Mouse (Mus musculus) CH12.LX (cell line): ENCODE results near the gene Rxrg. TPM values are rescaled to one million over a fixed set of nuclear protein-coding genes. Genes with fewer than 3 reads are reported as not detected.

Experiments
- DNase-seq: peaks from one replicate; pipeline ENCODE4 v3.0.0-alpha.2; 2013; ENCODE audit errors: extremely low read depth
- H3K27ac ChIP-seq: 2 replicates; pipeline ENCODE4 v1.5.1; 2012; ENCODE audit warnings: low read depth, mild to moderate bottlenecking, control low read depth, moderate library complexity; ENCODE audit not compliant: insufficient read depth
- H3K27me3 ChIP-seq: replicated peaks from 2 replicates; pipeline ENCODE3; 2012; ENCODE audit warnings: inconsistent platforms
- H3K36me3 ChIP-seq, 2 experiments: replicated peaks in 1 of 2; 2 replicates each; pipeline versions ENCODE3 to v1.6.1; 2012; ENCODE audit warnings: inconsistent platforms in 1 of 2, low read length in 1 of 2, mild to moderate bottlenecking in 1 of 2, mixed read lengths in 1 of 2, moderate library complexity in 1 of 2; ENCODE audit not compliant: control insufficient read depth in 1 of 2, insufficient read depth in 1 of 2
- H3K4me1 ChIP-seq, 2 experiments: 2 replicates each; pipeline ENCODE4 v1.6.1; 2012; ENCODE audit warnings: inconsistent platforms in 1 of 2, moderate library complexity in 1 of 2; ENCODE audit not compliant: insufficient read depth in 2 of 2, control insufficient read depth in 1 of 2
- H3K4me2 ChIP-seq: 2 replicates; pipeline ENCODE4 v1.6.1; 2012; ENCODE audit warnings: low read depth, mild to moderate bottlenecking, control low read depth; ENCODE audit not compliant: poor library complexity, insufficient read depth, severe bottlenecking
- H3K4me3 ChIP-seq, 3 experiments: fragments of 150-350 bp in 1 of 3; sonication (generic) in 1 of 3; replicated peaks in 1 of 3; 2 replicates each; pipeline versions ENCODE3 to v1.5.1; 2011 to 2012; ENCODE audit warnings: low read depth in 2 of 3, low read length in 2 of 3, mild to moderate bottlenecking in 2 of 3, moderate library complexity in 2 of 3, control low read depth in 1 of 3, improper control_type of control experiment in 1 of 3, inconsistent platforms in 1 of 3, mixed read lengths in 1 of 3; ENCODE audit not compliant: poor library complexity in 1 of 3
- H3K79me2 ChIP-seq: replicated peaks from 2 replicates; pipeline ENCODE4 v1.6.1; 2012; ENCODE audit warnings: mild to moderate bottlenecking, moderate library complexity; ENCODE audit not compliant: control insufficient read depth, poor library complexity, insufficient read depth, severe bottlenecking; ENCODE audit errors: extremely low read depth
- H3K9ac ChIP-seq: 2 replicates; pipeline ENCODE4 v1.6.1; 2012; ENCODE audit warnings: low read depth, mild to moderate bottlenecking, control low read depth, moderate library complexity; ENCODE audit not compliant: insufficient read depth
- H3K9me3 ChIP-seq: replicated peaks from 2 replicates; pipeline ENCODE3; 2012; ENCODE audit warnings: low read length, inconsistent platforms, mixed read lengths
- ELF1 ChIP-seq: IDR thresholded peaks from 2 replicates; pipeline ENCODE4 v1.6.1; 2014; ENCODE audit warnings: low read depth, mild to moderate bottlenecking, inconsistent platforms, low read length, improper control_type of control experiment
- ETS1 ChIP-seq: conservative IDR thresholded peaks from 2 replicates; pipeline ENCODE4 v1.6.1; 2012; ENCODE audit warnings: low read depth, mild to moderate bottlenecking, inconsistent platforms, low read length, improper control_type of control experiment, moderate library complexity
- GABPA ChIP-seq: IDR thresholded peaks from 2 replicates; pipeline ENCODE4 v1.6.1; 2012; ENCODE audit warnings: low read depth, low read length, improper control_type of control experiment, inconsistent platforms; ENCODE audit not compliant: insufficient replicate concordance
- IRF4 ChIP-seq: IDR thresholded peaks from 2 replicates; pipeline ENCODE4 v1.6.1; 2014; ENCODE audit warnings: low read depth, mild to moderate bottlenecking, inconsistent platforms, low read length, improper control_type of control experiment
- JUN ChIP-seq: IDR thresholded peaks from 2 replicates; pipeline ENCODE4 v1.6.1; 2011; ENCODE audit warnings: low read depth, mild to moderate bottlenecking, low read length, improper control_type of control experiment, moderate library complexity; ENCODE audit not compliant: insufficient read depth
- JUND ChIP-seq: conservative IDR thresholded peaks from 2 replicates; pipeline ENCODE4 v1.6.1; 2011; ENCODE audit warnings: low read depth, low read length, improper control_type of control experiment
- MAZ ChIP-seq: IDR thresholded peaks from 2 replicates; pipeline ENCODE4 v1.6.1; 2012; ENCODE audit warnings: low read depth, mild to moderate bottlenecking, inconsistent platforms, low read length, improper control_type of control experiment, moderate library complexity
- MEF2A ChIP-seq: IDR thresholded peaks from 2 replicates; pipeline ENCODE4 v1.6.1; 2014; ENCODE audit warnings: low read depth, mild to moderate bottlenecking, inconsistent platforms, low read length, improper control_type of control experiment, borderline replicate concordance
- MXI1 ChIP-seq: IDR thresholded peaks from 2 replicates; pipeline ENCODE4 v1.6.1; 2011; ENCODE audit warnings: mild to moderate bottlenecking, low read depth, low read length, improper control_type of control experiment
- NRF1 ChIP-seq: IDR thresholded peaks from 2 replicates; pipeline ENCODE4 v1.6.1; 2014; ENCODE audit warnings: low read depth, mild to moderate bottlenecking, inconsistent platforms, low read length, improper control_type of control experiment, moderate library complexity
- PAX5 ChIP-seq: IDR thresholded peaks from 2 replicates; pipeline ENCODE4 v1.6.1; 2012; ENCODE audit warnings: low read length, inconsistent platforms, mixed read lengths
- POLR2AphosphoS2 ChIP-seq: IDR thresholded peaks from 2 replicates; pipeline ENCODE4 v1.6.1; 2011; ENCODE audit warnings: low read depth, low read length, improper control_type of control experiment
- RCOR1 ChIP-seq: conservative IDR thresholded peaks from 2 replicates; pipeline ENCODE4 v1.6.1; 2012; ENCODE audit warnings: low read depth, mild to moderate bottlenecking, inconsistent platforms, low read length, improper control_type of control experiment
- SIN3A ChIP-seq: IDR thresholded peaks from 2 replicates; pipeline ENCODE4 v1.6.1; 2012; ENCODE audit warnings: low read length, improper control_type of control experiment, inconsistent platforms
- SMC3 ChIP-seq: IDR thresholded peaks from 2 replicates; pipeline ENCODE4 v1.6.1; 2011; ENCODE audit warnings: low read depth, low read length, improper control_type of control experiment
- TCF12 ChIP-seq: IDR thresholded peaks from 2 replicates; pipeline ENCODE4 v1.6.1; 2014; ENCODE audit warnings: low read depth, mild to moderate bottlenecking, inconsistent platforms, low read length, improper control_type of control experiment
- ZMIZ1 ChIP-seq: IDR thresholded peaks from 2 replicates; pipeline ENCODE4 v1.6.1; 2012; ENCODE audit warnings: low read depth, mild to moderate bottlenecking, inconsistent platforms, low read length, improper control_type of control experiment
- dilution Hi-C: fragments of 300-500 bp; cut with MboI; formaldehyde crosslinking; loops from 2 replicates; pipeline ENCODE4 v1.14.3; 2020; ENCODE audit warnings: low sequenced_read_pairs; ENCODE audit not compliant: extremely low pct_unique_long_range_greater_than_20kb, extremely low pct_ligation_motif_present
- in situ Hi-C: fragments of 300-500 bp; cut with MboI; formaldehyde crosslinking; loops from 3 replicates; pipeline ENCODE4 v1.14.3; 2019; ENCODE audit warnings: low sequenced_read_pairs, low pct_ligation_motif_present, low pct_unique_long_range_greater_than_20kb, mixed read lengths
- polyA plus RNA-seq: library from polyadenylated mRNA; unstranded; fragments of >175 nt; gene quantifications from 2 replicates; pipeline ENCODE4 v1.2.1, GENCODE M21; 2012; ENCODE audit warnings: low read depth; ENCODE audit not compliant: insufficient read length
- total RNA-seq, 2 experiments: library from RNA; depleted of rRNA; stranded (reverse); fragments of 300-350 nt in 1 of 2; fragments of >200 nt in 1 of 2; gene quantifications; 2 replicates each; pipeline ENCODE4 v1.2.3; 2012 to 2014

Gene Rxrg
- total and polyA plus RNA-seq, 3 experiments: not detected

DNA sequence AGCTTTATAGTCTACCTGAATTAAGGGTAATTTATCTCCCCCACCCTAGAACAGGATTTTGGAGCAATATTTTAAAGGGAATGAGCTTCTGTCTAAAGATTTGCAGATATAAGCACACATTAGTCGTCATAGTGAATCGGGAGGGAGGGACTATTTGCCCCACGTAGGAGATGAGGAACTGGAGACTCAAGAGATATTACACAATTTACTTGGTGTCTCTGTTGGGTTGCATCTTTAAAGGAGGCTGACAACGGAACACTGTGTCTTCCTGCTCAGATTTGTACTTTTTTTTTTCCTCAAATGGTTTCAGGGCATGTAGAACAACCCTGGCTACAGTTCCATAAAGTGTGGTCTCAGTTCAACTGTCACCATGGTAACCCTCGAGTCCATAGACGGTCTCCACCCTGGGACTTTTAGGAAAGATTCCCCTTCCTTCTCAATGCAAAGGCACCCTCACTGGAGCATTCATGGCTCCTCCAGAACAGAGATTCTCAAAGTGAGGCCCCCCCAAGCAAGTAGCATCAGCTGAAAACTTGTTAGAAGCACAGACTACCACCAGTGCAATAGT, 44.1 kb upstream of the Rxrg start:
- no peak for TF ChIP-seq ZMIZ1
- TF ChIP-seq JUN: no peak
- no peak for TF ChIP-seq GABPA
- TF ChIP-seq MXI1: no peak
- TF ChIP-seq PAX5: no peak
- no peak for TF ChIP-seq JUND
- no peak for TF ChIP-seq RCOR1
- no peak for TF ChIP-seq SIN3A
- no peak for TF ChIP-seq SMC3
- TF ChIP-seq POLR2AphosphoS2: no peak
- no peak for TF ChIP-seq NRF1
- TF ChIP-seq ETS1: no peak
- no peak for TF ChIP-seq IRF4
- no peak for TF ChIP-seq MEF2A
- TF ChIP-seq, all 38 proteins: peak for 0
- Histone ChIP-seq H3K4me1 (no peaks in the 10 kb centered on the region), H3K4me2 (no peak overlapping the region), H3K9me3 (no peaks in the 10 kb centered on the region), H3K9ac (no peak overlapping the region), H3K27me3 (peaks cover 29% of the 10 kb centered on the region), H3K4me3 (no peak overlapping the region), H3K79me2 (no peaks in the 10 kb centered on the region), H3K36me3 (no peaks in the 10 kb centered on the region), H3K27ac (no peak overlapping the region)
- dilution Hi-C loops (no loop called here), in situ Hi-C loops (no loop called here)
- DNase-seq: no peak

DNA sequence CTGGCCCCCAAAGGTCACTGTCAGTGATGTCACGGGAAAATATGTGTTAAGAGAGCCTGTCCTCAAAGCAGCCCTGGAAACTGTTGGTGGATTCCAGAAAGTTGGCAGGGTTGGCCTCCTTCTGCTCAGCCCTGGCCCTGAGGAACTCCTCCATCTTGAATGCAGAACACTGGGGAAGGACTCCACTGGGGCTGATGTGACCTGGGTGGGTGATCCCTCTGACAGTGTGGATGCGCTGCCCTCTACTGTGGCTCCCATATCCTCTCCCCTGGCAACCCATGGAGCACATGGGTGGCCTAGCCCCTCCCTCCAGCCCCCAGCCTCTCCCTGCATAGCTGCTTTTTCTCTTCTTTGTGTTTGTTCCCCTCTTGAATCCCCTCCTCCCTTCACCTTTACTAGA, 31.6 kb upstream of the Rxrg start:
- no peaks in the 10 kb centered on the region for H3K4me1 ChIP-seq
- in situ Hi-C loops (no loop called here), dilution Hi-C loops (no loop called here)
- H3K36me3 ChIP-seq: no peaks in the 10 kb centered on the region
- no peak for TF ChIP-seq ELF1
- no peak for TF ChIP-seq MAZ
- no peak for TF ChIP-seq TCF12
- TF ChIP-seq RCOR1: no peak
- no peak overlapping the region for H3K27ac ChIP-seq
- DNase-seq: no peak
- peaks cover 22% of the 10 kb centered on the region for H3K27me3 ChIP-seq
- no peaks in the 10 kb centered on the region for H3K79me2 ChIP-seq
- no peaks in the 10 kb centered on the region for H3K9me3 ChIP-seq
- H3K4me3 ChIP-seq: no peak overlapping the region
- H3K9ac ChIP-seq: no peak overlapping the region
- H3K4me2 ChIP-seq: no peak overlapping the region
